Mouse (Mus musculus): Measurements from ENCODE around the gene Smc1b. TPM values are rescaled to one million over a fixed set of nuclear protein-coding genes. Genes with fewer than 3 reads are reported as not detected.
A peak's percentile ranks its signal among the peaks of the same experiment; 100 is the strongest.
"Not testable (repeated sequence)": the region's sequence is repeated elsewhere in the genome, so short reads cannot be mapped to it uniquely, and the experiment has no call there.

Gene Smc1b
- polyA plus RNA-seq, 1 experiment from 2014 or later, result 0.04 TPM

GRCm38 (mm10) chr15:85042361-85042954 lies 89.3 kb downstream of the Smc1b start:
- H3K27ac ChIP-seq (ENCODE audit: low read depth, low read length), result no peak overlapping the region
- H3K36me3 ChIP-seq (ENCODE audit: control insufficient read depth, insufficient read depth, low read length), result no peaks in the 10 kb centered on the region
- ATAC-seq (replicated peaks; ENCODE audit: low FRiP score), result no peak
- peaks cover 12% of the 10 kb centered on the region for H3K4me1 ChIP-seq (replicated peaks; ENCODE audit: control insufficient read depth, insufficient read depth, low read length)
- H3K4me2 ChIP-seq, result no peak overlapping the region
- H3K4me3 ChIP-seq (ENCODE audit: low read depth, low read length), result no peak overlapping the region
- H3K9ac ChIP-seq (ENCODE audit: low read depth, low read length), result no peak overlapping the region
- H3K27me3 ChIP-seq (replicated peaks; ENCODE audit: control insufficient read depth, insufficient read depth, low read length), result no peaks in the 10 kb centered on the region
- peak; percentile 42 for DNase-seq (ENCODE audit: low spot score)
- H3K9me3 ChIP-seq (ENCODE audit: control insufficient read depth, low read length), result no peaks in the 10 kb centered on the region
- WGBS, result 30% methylated on average over 4 of the region's 4 CpGs

- DNase-seq (ENCODE audit: low spot score) (no peak), ATAC-seq (replicated peaks; ENCODE audit: low FRiP score) (no peak)
- Histone ChIP-seq H3K27ac (ENCODE audit: low read depth, low read length) (no peak overlapping the region), H3K4me1 (replicated peaks; ENCODE audit: control insufficient read depth, insufficient read depth, low read length) (peaks cover 14% of the 10 kb centered on the region), H3K36me3 (ENCODE audit: control insufficient read depth, insufficient read depth, low read length) (no peaks in the 10 kb centered on the region), H3K9ac (ENCODE audit: low read depth, low read length) (no peak overlapping the region), H3K9me3 (ENCODE audit: control insufficient read depth, low read length) (no peaks in the 10 kb centered on the region), H3K4me2 (no peak overlapping the region), H3K4me3 (ENCODE audit: low read depth, low read length) (no peak overlapping the region), H3K27me3 (replicated peaks; ENCODE audit: control insufficient read depth, insufficient read depth, low read length) (no peaks in the 10 kb centered on the region)
- 79% methylated on average over 10 of the region's 10 CpGs for WGBS
Observed at GRCm38 (mm10) chr15:85041546-85042225, 90.1 kb downstream of the Smc1b start.

GRCm38 (mm10) chr15:85037343-85037690 lies 94.4 kb downstream of the Smc1b start:
- Histone ChIP-seq H3K9ac (ENCODE audit: low read depth, low read length) (peak overlapping the region; percentile 88), H3K9me3 (ENCODE audit: control insufficient read depth, low read length) (no peaks in the 10 kb centered on the region), H3K4me1 (replicated peaks; ENCODE audit: control insufficient read depth, insufficient read depth, low read length) (peaks cover 12% of the 10 kb centered on the region), H3K36me3 (ENCODE audit: control insufficient read depth, insufficient read depth, low read length) (no peaks in the 10 kb centered on the region), H3K4me3 (ENCODE audit: low read depth, low read length) (peak overlapping the region; percentile 82), H3K4me2 (peak overlapping the region; percentile 94), H3K27ac (ENCODE audit: low read depth, low read length) (peak overlapping the region; percentile 32; the same call in 1 of the 2 replicates), H3K27me3 (replicated peaks; ENCODE audit: control insufficient read depth, insufficient read depth, low read length) (no peaks in the 10 kb centered on the region)
- no peak for ATAC-seq (replicated peaks; ENCODE audit: low FRiP score)
- no peak for DNase-seq (ENCODE audit: low spot score)
- WGBS, result 5% methylated on average over 8 of the region's 8 CpGs

- peak overlapping the region; percentile 52; the same call in 1 of the 2 replicates for H3K27ac ChIP-seq (ENCODE audit: low read depth, low read length)
Observed at GRCm38 (mm10) chr15:85036566-85037342, 95.0 kb downstream of the Smc1b start.

GRCm38 (mm10) chr15:85033916-85034315 lies 97.8 kb downstream of the Smc1b start:
- 33% methylated on average over 7 of the region's 7 CpGs for WGBS
- not testable (repeated sequence) for H3K9me3 ChIP-seq (ENCODE audit: control insufficient read depth, low read length); H3K27ac ChIP-seq (ENCODE audit: low read depth, low read length); H3K9ac ChIP-seq (ENCODE audit: low read depth, low read length); H3K36me3 ChIP-seq (ENCODE audit: control insufficient read depth, insufficient read depth, low read length); H3K4me3 ChIP-seq (ENCODE audit: low read depth, low read length); H3K27me3 ChIP-seq (replicated peaks; ENCODE audit: control insufficient read depth, insufficient read depth, low read length); ATAC-seq (replicated peaks; ENCODE audit: low FRiP score); H3K4me2 ChIP-seq; DNase-seq (ENCODE audit: low spot score)
- H3K4me1 ChIP-seq (replicated peaks; ENCODE audit: control insufficient read depth, insufficient read depth, low read length), result peaks cover 12% of the 10 kb centered on the region

More at GRCm38 (mm10) chr15:85036566-85037342, 95.0 kb downstream of the Smc1b start:
- Histone ChIP-seq H3K9me3 (ENCODE audit: control insufficient read depth, low read length) (no peaks in the 10 kb centered on the region), H3K36me3 (ENCODE audit: control insufficient read depth, insufficient read depth, low read length) (no peaks in the 10 kb centered on the region), H3K4me2 (peak overlapping the region; percentile 94), H3K4me1 (replicated peaks; ENCODE audit: control insufficient read depth, insufficient read depth, low read length) (peaks cover 12% of the 10 kb centered on the region), H3K27me3 (replicated peaks; ENCODE audit: control insufficient read depth, insufficient read depth, low read length) (no peaks in the 10 kb centered on the region), H3K4me3 (ENCODE audit: low read depth, low read length) (peak overlapping the region; percentile 82), H3K9ac (ENCODE audit: low read depth, low read length) (peak overlapping the region; percentile 88)
- peak; percentile 96 for ATAC-seq (replicated peaks; ENCODE audit: low FRiP score)
- peak; percentile 95 for DNase-seq (ENCODE audit: low spot score)
- WGBS, result under 1% methylated on average over 75 of the region's 75 CpGs

- Histone ChIP-seq H3K27me3 (replicated peaks; ENCODE audit: control insufficient read depth, insufficient read depth, low read length) (no peaks in the 10 kb centered on the region), H3K4me3 (ENCODE audit: low read depth, low read length) (no peak overlapping the region), H3K27ac (ENCODE audit: low read depth, low read length) (no peak overlapping the region), H3K4me2 (no peak overlapping the region), H3K36me3 (ENCODE audit: control insufficient read depth, insufficient read depth, low read length) (no peaks in the 10 kb centered on the region), H3K4me1 (replicated peaks; ENCODE audit: control insufficient read depth, insufficient read depth, low read length) (0 out of 2 replicates have a peak, but pooled peaks cover 4% of the 10 kb centered on the region), H3K9ac (ENCODE audit: low read depth, low read length) (no peak overlapping the region), H3K9me3 (ENCODE audit: control insufficient read depth, low read length) (no peaks in the 10 kb centered on the region)
- WGBS, result 85% methylated on average over 3 of the region's 3 CpGs
- DNase-seq (ENCODE audit: low spot score) (no peak), ATAC-seq (replicated peaks; ENCODE audit: low FRiP score) (no peak)
Observed at GRCm38 (mm10) chr15:85031866-85032265, 99.9 kb downstream of the Smc1b start.

GRCm38 (mm10) chr15:85030643-85031042 lies 101.1 kb downstream of the Smc1b start:
- not testable (repeated sequence) for ATAC-seq (replicated peaks; ENCODE audit: low FRiP score)

GRCm38 (mm10) chr15:85028648-85029047 lies 103.1 kb downstream of the Smc1b start, which contains the start of gene Fam118a:
Gene Fam118a (plus strand): TSS chr15:85028948.
- not testable (repeated sequence) for H3K4me2 ChIP-seq; H3K27me3 ChIP-seq (replicated peaks; ENCODE audit: control insufficient read depth, insufficient read depth, low read length); H3K4me1 ChIP-seq (replicated peaks; ENCODE audit: control insufficient read depth, insufficient read depth, low read length); H3K9me3 ChIP-seq (ENCODE audit: control insufficient read depth, low read length); H3K27ac ChIP-seq (ENCODE audit: low read depth, low read length); DNase-seq (ENCODE audit: low spot score); H3K9ac ChIP-seq (ENCODE audit: low read depth, low read length); H3K4me3 ChIP-seq (ENCODE audit: low read depth, low read length); ATAC-seq (replicated peaks; ENCODE audit: low FRiP score); H3K36me3 ChIP-seq (ENCODE audit: control insufficient read depth, insufficient read depth, low read length)
- WGBS, result 47% methylated on average over 1 of the region's 1 CpGs

More at GRCm38 (mm10) chr15:85030643-85031042, 101.1 kb downstream of the Smc1b start:
- H3K27ac ChIP-seq (ENCODE audit: low read depth, low read length); DNase-seq (ENCODE audit: low spot score); H3K9ac ChIP-seq (ENCODE audit: low read depth, low read length); H3K4me2 ChIP-seq; H3K4me3 ChIP-seq (ENCODE audit: low read depth, low read length); H3K4me1 ChIP-seq (replicated peaks; ENCODE audit: control insufficient read depth, insufficient read depth, low read length); H3K9me3 ChIP-seq (ENCODE audit: control insufficient read depth, low read length); H3K36me3 ChIP-seq (ENCODE audit: control insufficient read depth, insufficient read depth, low read length); H3K27me3 ChIP-seq (replicated peaks; ENCODE audit: control insufficient read depth, insufficient read depth, low read length): not testable (repeated sequence)
- 51% methylated on average over 1 of the region's 1 CpGs for WGBS
